Mouse (Mus musculus) lung, adult 18-20 months (tissue): Measurements from ENCODE around the gene Cyct.

ENCODE experiments used
- DNase-seq, 2 experiments: peaks; one replicate each; pipeline ENCODE4 v3.0.0; 2022; ENCODE audit warnings: mixed read lengths in 2 of 2

Gene Cyct

DNA sequence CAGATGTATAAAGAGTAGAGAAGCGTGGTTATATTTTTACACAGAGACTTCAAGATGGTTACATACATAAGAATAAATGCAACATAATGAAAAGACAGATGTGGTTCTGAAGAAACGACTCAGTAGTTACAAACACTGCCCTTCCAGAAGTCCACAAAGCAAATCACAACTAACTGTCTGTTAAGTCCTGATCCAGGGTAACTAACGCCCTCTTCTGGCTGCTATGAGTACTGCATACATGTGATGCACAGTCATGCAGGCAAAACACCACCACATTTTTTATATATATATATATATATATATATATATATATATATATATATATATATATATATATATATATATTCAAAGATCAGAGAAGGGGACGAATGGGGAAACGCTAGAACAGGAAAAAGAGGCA is 25.7 kb downstream of the Cyct start:
- DNase-seq, result no peak

DNA sequence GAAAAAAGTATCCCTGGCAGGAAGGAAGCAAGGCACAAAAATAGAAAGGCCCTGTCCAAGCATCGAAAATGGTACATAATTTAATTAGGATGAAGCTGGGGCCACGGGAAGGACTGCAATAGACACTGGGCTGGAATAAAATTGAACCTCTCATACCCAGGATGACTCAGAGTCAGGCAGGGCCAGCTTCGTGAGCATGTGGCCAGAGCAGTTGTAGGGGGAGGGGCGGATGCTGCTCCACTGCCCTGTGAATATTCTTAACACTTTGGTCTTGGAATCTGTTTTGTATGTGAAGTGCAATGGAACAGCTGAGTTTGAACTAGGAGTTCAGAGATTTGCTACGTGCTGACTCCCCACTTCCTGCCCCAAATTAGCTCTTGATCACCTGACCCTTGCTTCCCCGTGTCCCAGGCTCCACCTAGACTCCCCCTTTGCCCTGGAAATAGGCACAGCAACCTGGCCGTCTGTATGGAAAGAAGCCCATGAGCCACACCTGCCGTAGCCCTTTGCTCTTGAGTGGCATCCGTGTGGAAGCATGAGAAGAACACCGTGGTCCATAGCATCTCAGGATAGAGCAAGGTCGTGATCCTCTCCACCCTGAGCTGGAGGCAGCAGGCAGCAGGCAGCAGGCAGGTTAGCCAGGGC is 28.0 kb downstream of the Cyct start:
- DNase-seq, result no peak

DNA sequence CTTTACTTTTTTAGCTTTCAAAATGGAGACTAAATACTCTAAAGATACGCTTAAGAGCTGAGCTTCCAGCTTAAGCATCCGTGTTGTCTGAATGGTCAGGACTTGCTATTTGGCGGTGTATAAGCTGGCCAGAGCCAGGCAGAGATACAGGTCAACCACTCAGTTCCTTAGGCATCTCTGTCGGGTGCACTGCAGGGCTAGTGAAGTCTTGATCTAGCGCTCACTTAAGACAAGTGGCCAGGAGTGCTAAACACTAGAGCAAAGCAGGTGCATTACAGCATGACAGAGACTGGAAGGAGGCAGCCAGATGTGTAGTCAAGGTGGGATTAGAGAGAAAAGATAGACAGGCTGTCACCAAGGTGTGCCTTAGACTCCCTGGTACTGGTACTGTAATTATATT is 30.2 kb downstream of the Cyct start:
- no peak for DNase-seq

DNA sequence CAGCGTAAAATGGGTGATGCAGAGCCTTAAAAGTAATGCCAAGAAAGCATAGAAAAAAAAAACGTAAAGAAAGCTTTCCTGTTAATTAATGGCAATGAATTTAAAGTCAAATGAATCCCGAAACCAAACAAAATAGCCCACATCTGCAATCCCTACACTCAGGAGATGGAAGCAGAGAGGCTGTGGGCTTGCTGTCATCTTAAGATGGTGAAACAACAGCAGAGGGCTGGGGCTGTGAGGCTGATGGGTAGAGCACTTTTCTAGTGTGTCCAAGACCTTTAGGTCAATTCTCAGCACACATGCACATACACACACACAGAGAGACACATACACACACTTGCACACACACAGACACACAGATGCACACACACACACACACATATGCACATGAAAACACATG is 34.1 kb downstream of the Cyct start:
- DNase-seq, result no peak

DNA sequence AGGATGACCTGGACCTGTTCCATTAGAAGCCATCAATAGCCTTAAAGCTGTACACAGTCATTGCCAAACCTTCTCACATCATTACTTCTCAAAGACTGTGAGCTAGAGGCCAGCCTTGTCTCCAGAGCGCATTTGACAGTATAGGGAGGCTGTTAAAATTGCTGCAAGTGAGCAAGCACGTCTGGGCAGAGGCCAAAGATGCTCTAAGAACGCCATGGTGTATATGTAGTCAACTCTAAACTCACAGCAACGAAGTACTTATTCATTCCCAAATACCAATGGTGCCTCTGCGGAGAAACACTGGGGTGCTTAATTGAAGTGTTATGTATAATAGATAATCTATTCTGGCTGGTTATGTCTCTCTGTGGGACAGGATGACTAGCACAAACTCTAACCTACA is 35.8 kb downstream of the Cyct start:
- no peak for DNase-seq

DNA sequence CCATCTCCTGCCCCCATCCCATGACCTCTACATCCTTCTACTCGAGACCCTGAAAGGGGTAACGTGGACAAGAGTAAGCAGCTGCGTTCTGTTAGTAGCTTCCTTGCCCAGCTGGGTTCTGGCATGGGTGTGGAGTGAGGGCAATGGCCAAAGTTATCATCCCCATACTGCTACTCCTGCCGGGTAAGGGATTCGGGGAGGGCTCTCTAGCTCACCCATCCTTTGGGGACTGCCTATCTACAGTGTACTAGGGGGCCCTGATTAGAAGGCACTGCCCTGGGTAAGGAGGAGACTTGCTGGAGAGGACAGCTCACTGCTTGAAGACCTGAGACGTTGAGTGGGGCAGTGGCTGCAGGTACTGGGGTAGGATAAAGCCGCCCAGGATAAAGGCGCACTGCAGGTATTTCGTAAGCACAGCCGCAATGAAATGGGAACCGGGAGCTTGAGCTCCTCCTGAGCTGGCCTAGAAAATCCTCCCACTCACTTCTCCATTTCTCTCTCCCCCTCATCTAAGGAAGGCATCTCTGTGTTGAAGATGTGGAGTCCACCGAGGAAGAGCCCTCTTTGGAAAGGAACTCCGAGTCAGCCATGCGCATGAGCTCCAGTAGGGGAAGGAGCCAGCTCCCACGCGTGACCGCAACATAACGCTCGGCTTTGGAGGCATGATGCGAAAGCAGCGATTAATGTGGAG is 36.9 kb downstream of the Cyct start:
- DNase-seq, result no peak

DNA sequence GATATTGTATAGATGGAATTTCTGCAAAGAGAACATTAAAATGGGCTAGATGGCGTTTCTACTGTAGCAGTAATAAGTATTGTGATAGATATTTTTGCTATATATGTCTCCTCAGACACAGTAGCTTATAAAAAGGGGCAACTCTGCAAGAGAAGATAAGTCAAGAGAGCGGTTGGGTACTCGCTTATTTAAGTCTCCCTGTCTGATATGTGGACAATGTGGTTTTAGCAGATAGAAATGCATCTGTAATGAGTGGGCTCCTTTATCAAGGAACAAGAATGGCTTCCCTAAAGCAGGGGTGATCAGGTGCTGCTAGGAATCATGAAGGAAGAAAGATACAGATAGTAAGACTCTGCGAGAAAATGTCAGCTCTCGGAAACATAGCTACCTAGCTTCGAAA is 39.9 kb downstream of the Cyct start:
- DNase-seq, result no peak

DNA sequence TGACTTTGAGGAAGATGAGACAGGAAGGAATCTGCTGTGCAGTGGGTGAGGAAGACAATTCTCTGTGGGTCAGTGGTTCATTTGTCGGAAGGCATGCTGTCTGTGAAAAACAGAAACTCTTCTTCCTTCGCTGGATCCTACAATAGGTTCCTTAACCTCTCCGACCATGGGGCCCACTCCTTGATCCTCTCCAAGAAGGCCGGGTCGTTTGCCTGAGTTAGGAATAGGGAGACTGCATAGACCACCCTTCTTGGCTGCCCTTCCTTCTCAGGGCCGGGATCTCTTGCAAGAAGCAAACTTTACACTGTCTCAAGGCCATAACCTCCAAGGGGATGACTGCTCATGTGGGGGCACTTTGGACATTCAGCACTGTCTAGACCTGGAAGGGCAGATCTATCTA is 41.0 kb downstream of the Cyct start:
- no peak for DNase-seq
